Mouse (Mus musculus) limb, embryonic 13.5 days (tissue): ENCODE data around the gene Slc7a5. TPM values are rescaled to one million over a fixed set of nuclear protein-coding genes. Genes with fewer than 3 reads are reported as not detected.

Source experiments
- ATAC-seq: fragments of 200-750 bp; cut with Nextera tagmentation; 2 replicates; pipeline ENCODE4 v1.8.0; 2017; ENCODE audit warnings: low read depth, moderate number of reproducible peaks, moderate TSS enrichment; ENCODE audit not compliant: low FRiP score
- H3K27ac ChIP-seq: fragments of 300-500 bp; sonication (generic); 2 replicates; pipeline ENCODE4 v1.5.1; 2015; ENCODE audit warnings: inconsistent platforms, mild to moderate bottlenecking, moderate library complexity
- H3K27me3 ChIP-seq: fragments of 300-500 bp; sonication (generic); 2 replicates; pipeline ENCODE4 v1.6.1; 2015; ENCODE audit warnings: mild to moderate bottlenecking, inconsistent platforms
- H3K36me3 ChIP-seq: fragments of 300-500 bp; sonication (generic); 2 replicates; pipeline ENCODE4 v1.6.1; 2015; ENCODE audit warnings: inconsistent platforms, mild to moderate bottlenecking, moderate library complexity
- H3K4me1 ChIP-seq: fragments of 300-500 bp; sonication (generic); 2 replicates; pipeline ENCODE4 v1.6.1; 2015; ENCODE audit warnings: inconsistent platforms
- H3K4me2 ChIP-seq: fragments of 300-500 bp; sonication (generic); replicated peaks from 2 replicates; pipeline ENCODE4 v1.6.1; 2015; ENCODE audit warnings: inconsistent platforms, mild to moderate bottlenecking, moderate library complexity
- H3K4me3 ChIP-seq: fragments of 300-500 bp; sonication (generic); 2 replicates; pipeline ENCODE4 v1.5.1; 2015; ENCODE audit warnings: moderate library complexity, mild to moderate bottlenecking, inconsistent platforms
- H3K9ac ChIP-seq: fragments of 300-500 bp; sonication (generic); 2 replicates; pipeline ENCODE4 v1.6.1; 2015; ENCODE audit warnings: mild to moderate bottlenecking, inconsistent platforms
- H3K9me3 ChIP-seq: fragments of 300-500 bp; sonication (generic); 2 replicates; pipeline ENCODE4 v1.6.1; 2016; ENCODE audit warnings: inconsistent platforms
- WGBS: fragments of 180-500 bp; shearing (Covaris S2); methylation state at CpG from one replicate; pipeline ENCODE4 v1.1.7; 2015; 5-methylcytosine and 5-hydroxymethylcytosine counted together
- polyA plus RNA-seq: library from polyadenylated mRNA; unstranded; fragments of >200 nt; fragmentation: Nextera tagmentation; extraction: Ambion mirVana; gene quantifications from 2 replicates; pipeline ENCODE4 v1.2.1, GENCODE M21; 2015

Gene Slc7a5
- polyA plus RNA-seq, 1 experiment from 2014 or later = 14.2 TPM

GRCm38 (mm10) chr8:121903977-121904376 is 3.5 kb downstream of the Slc7a5 start:
- H3K27ac ChIP-seq = no peak overlapping the region
- H3K4me3 ChIP-seq = no peak overlapping the region
- no peak overlapping the region for H3K4me2 ChIP-seq
- no peak overlapping the region for H3K9ac ChIP-seq
- no peaks in the 10 kb centered on the region for H3K9me3 ChIP-seq
- no peaks in the 10 kb centered on the region for H3K36me3 ChIP-seq
- 67% methylated on average over 6 of the region's 6 CpGs for whole genome bisulfite sequencing
- no peak for ATAC-seq
- peaks cover 8% of the 10 kb centered on the region for H3K27me3 ChIP-seq
- peaks cover 38% of the 10 kb centered on the region for H3K4me1 ChIP-seq

- Histone ChIP-seq H3K4me3 (no peak overlapping the region), H3K4me1 (peaks cover 48% of the 10 kb centered on the region), H3K27ac (no peak overlapping the region), H3K4me2 (no peak overlapping the region), H3K27me3 (no peaks in the 10 kb centered on the region), H3K9ac (peak overlapping the region; percentile 31), H3K36me3 (no peaks in the 10 kb centered on the region), H3K9me3 (no peaks in the 10 kb centered on the region)
- ATAC-seq = no peak
- WGBS = 32% methylated on average over 8 of the region's 8 CpGs
Observed at GRCm38 (mm10) chr8:121901498-121902236, 5.8 kb downstream of the Slc7a5 start.

GRCm38 (mm10) chr8:121899180-121900044 is 8.1 kb downstream of the Slc7a5 start:
- H3K36me3 ChIP-seq = peaks cover 11% of the 10 kb centered on the region
- H3K9me3 ChIP-seq = no peaks in the 10 kb centered on the region
- H3K4me1 ChIP-seq = peaks cover 34% of the 10 kb centered on the region
- WGBS = 81% methylated on average over 18 of the region's 18 CpGs
- H3K27me3 ChIP-seq = no peaks in the 10 kb centered on the region
- H3K4me3 ChIP-seq = no peak overlapping the region
- no peak overlapping the region for H3K27ac ChIP-seq
- H3K9ac ChIP-seq = peak overlapping the region; percentile 9; the same call in 1 of the 2 replicates
- no peak overlapping the region; the same call in 1 of the 2 replicates for H3K4me2 ChIP-seq
- no peak for ATAC-seq

GRCm38 (mm10) chr8:121898401-121898931 is 9.0 kb downstream of the Slc7a5 start:
- Histone ChIP-seq H3K4me1 (peaks cover 31% of the 10 kb centered on the region), H3K4me3 (no peak overlapping the region), H3K4me2 (peak overlapping the region; percentile 41), H3K9me3 (no peaks in the 10 kb centered on the region), H3K27ac (peak overlapping the region; percentile 23), H3K27me3 (no peaks in the 10 kb centered on the region), H3K36me3 (peaks cover 16% of the 10 kb centered on the region), H3K9ac (peak overlapping the region; percentile 43)
- WGBS = 4% methylated on average over 4 of the region's 4 CpGs
- ATAC-seq = peak; percentile 83

- H3K36me3 ChIP-seq = peaks cover 16% of the 10 kb centered on the region
- no peak overlapping the region for H3K4me3 ChIP-seq
- 11% methylated on average over 7 of the region's 7 CpGs for WGBS
- H3K4me1 ChIP-seq = peaks cover 31% of the 10 kb centered on the region
- peak overlapping the region; percentile 41 for H3K4me2 ChIP-seq
- H3K9me3 ChIP-seq = no peaks in the 10 kb centered on the region
- H3K9ac ChIP-seq = peak overlapping the region; percentile 43
- peak overlapping the region; percentile 23 for H3K27ac ChIP-seq
- no peaks in the 10 kb centered on the region for H3K27me3 ChIP-seq
- peak; percentile 34; the same call in 1 of the 2 replicates for ATAC-seq
Observed at GRCm38 (mm10) chr8:121897871-121898381, 9.6 kb downstream of the Slc7a5 start.

GRCm38 (mm10) chr8:121897205-121897604 is 10.3 kb downstream of the Slc7a5 start:
- Histone ChIP-seq H3K4me1 (peaks cover 31% of the 10 kb centered on the region), H3K4me2 (no peak overlapping the region), H3K27ac (no peak overlapping the region), H3K9me3 (no peaks in the 10 kb centered on the region), H3K4me3 (no peak overlapping the region), H3K9ac (no peak overlapping the region; the same call in 1 of the 2 replicates), H3K36me3 (peaks cover 16% of the 10 kb centered on the region), H3K27me3 (no peaks in the 10 kb centered on the region)
- no peak for ATAC-seq
- WGBS = 75% methylated on average over 9 of the region's 9 CpGs

GRCm38 (mm10) chr8:121896476-121897145 is 10.9 kb downstream of the Slc7a5 start:
- H3K27me3 ChIP-seq = no peaks in the 10 kb centered on the region
- no peak overlapping the region for H3K4me3 ChIP-seq
- peaks cover 16% of the 10 kb centered on the region for H3K36me3 ChIP-seq
- ATAC-seq = no peak
- no peak overlapping the region for H3K27ac ChIP-seq
- WGBS = 54% methylated on average over 12 of the region's 12 CpGs
- peak overlapping the region; percentile 20 for H3K9ac ChIP-seq
- no peak overlapping the region for H3K4me2 ChIP-seq
- no peaks in the 10 kb centered on the region for H3K9me3 ChIP-seq
- peaks cover 25% of the 10 kb centered on the region for H3K4me1 ChIP-seq

GRCm38 (mm10) chr8:121895910-121896309 is 11.6 kb downstream of the Slc7a5 start:
- Histone ChIP-seq H3K4me3 (no peak overlapping the region), H3K9ac (no peak overlapping the region), H3K27me3 (no peaks in the 10 kb centered on the region), H3K36me3 (peaks cover 16% of the 10 kb centered on the region), H3K4me2 (no peak overlapping the region), H3K27ac (no peak overlapping the region), H3K4me1 (peaks cover 22% of the 10 kb centered on the region), H3K9me3 (no peaks in the 10 kb centered on the region)
- 86% methylated on average over 7 of the region's 7 CpGs for WGBS
- no peak for ATAC-seq

GRCm38 (mm10) chr8:121892875-121893274 is 14.6 kb downstream of the Slc7a5 start:
- Histone ChIP-seq H3K4me2 (no peak overlapping the region), H3K4me3 (no peak overlapping the region), H3K36me3 (peaks cover 21% of the 10 kb centered on the region), H3K9me3 (no peaks in the 10 kb centered on the region), H3K27me3 (no peaks in the 10 kb centered on the region), H3K4me1 (peaks cover 8% of the 10 kb centered on the region), H3K9ac (no peak overlapping the region), H3K27ac (no peak overlapping the region)
- WGBS = 90% methylated on average over 5 of the region's 5 CpGs
- ATAC-seq = no peak

GRCm38 (mm10) chr8:121889810-121890785 is 17.4 kb downstream of the Slc7a5 start:
- no peaks in the 10 kb centered on the region for H3K4me1 ChIP-seq
- H3K9ac ChIP-seq = no peak overlapping the region
- 82% methylated on average over 15 of the region's 15 CpGs for WGBS

GRCm38 (mm10) chr8:121889317-121889716 is 18.2 kb downstream of the Slc7a5 start:
- Histone ChIP-seq H3K27ac (no peak overlapping the region), H3K9ac (no peak overlapping the region), H3K4me2 (no peak overlapping the region), H3K27me3 (no peaks in the 10 kb centered on the region), H3K4me1 (no peaks in the 10 kb centered on the region), H3K36me3 (peaks cover 44% of the 10 kb centered on the region), H3K4me3 (no peak overlapping the region), H3K9me3 (no peaks in the 10 kb centered on the region)
- WGBS = 83% methylated on average over 1 of the region's 1 CpGs
- ATAC-seq = no peak

More at GRCm38 (mm10) chr8:121889810-121890785, 17.4 kb downstream of the Slc7a5 start:
- H3K36me3 ChIP-seq = peaks cover 43% of the 10 kb centered on the region
- no peaks in the 10 kb centered on the region for H3K27me3 ChIP-seq
- H3K4me2 ChIP-seq = no peak overlapping the region
- H3K27ac ChIP-seq = no peak overlapping the region
- no peak for ATAC-seq
- H3K9me3 ChIP-seq = no peaks in the 10 kb centered on the region
- no peak overlapping the region for H3K4me3 ChIP-seq
